In genomic region chr11:81053826-81054225, GRCm38 (mm10) we compare ENCODE assay signal across 4 mouse cellular contexts.
"Had no signal": no experiment of that assay in that cellular context is flagged by ENCODE, and none has a peak within 500 bp of the region (broad histone marks: within the 10 kb centered on the region; RNA-seq: fewer than 3 reads in every experiment).

No protein-coding gene starts in this region.

- DNase-seq: kidney, adult 8-10 months; kidney, postnatal 25 days; lung, adult 18-20 months; thymus, postnatal 36 days had no signal
